Mouse (Mus musculus) liver, embryonic 14.5 days (tissue): ENCODE measurements at regions not wholly inside any gene's neighbourhood (a gene's known extent, or its start where the extent isn't known, plus 50 kb on each side); places are given as distances from the start of the nearest gene placed in this dataset.

Experiments
- ATAC-seq: fragments of 200-750 bp; cut with Nextera tagmentation; 2 replicates; pipeline ENCODE4 v1.8.0; 2017; ENCODE audit warnings: moderate number of reproducible peaks, mild to moderate bottlenecking, moderate library complexity; ENCODE audit not compliant: insufficient read depth
- DNase-seq, 3 experiments: peaks; one replicate each; pipeline ENCODE4 v3.0.0-alpha.2; 2012 to 2013; ENCODE audit warnings: low read depth in 3 of 3, low spot score in 3 of 3
- H3K27ac ChIP-seq: fragments of 300-500 bp; sonication (generic); 2 replicates; pipeline ENCODE4 v1.5.1; 2014; ENCODE audit warnings: moderate library complexity, mild to moderate bottlenecking, control low read depth, inconsistent platforms
- H3K27me3 ChIP-seq: fragments of 300-500 bp; sonication (generic); 2 replicates; pipeline ENCODE4 v1.6.1; 2014; ENCODE audit warnings: mild to moderate bottlenecking, low read length, moderate library complexity; ENCODE audit not compliant: control insufficient read depth, insufficient read depth
- H3K36me3 ChIP-seq: fragments of 300-500 bp; sonication (generic); replicated peaks from 2 replicates; pipeline ENCODE4 v1.6.1; 2014; ENCODE audit warnings: low read depth; ENCODE audit not compliant: control insufficient read depth, insufficient read depth
- H3K4me1 ChIP-seq, 2 experiments: fragments of 200-500 bp in 1 of 2; fragments of 300-500 bp in 1 of 2; sonication (generic) in 1 of 2; replicated peaks; 2 replicates each; pipeline ENCODE4 v1.6.1; 2012 to 2014; ENCODE audit warnings: antibody characterized with exemption in 1 of 2, inconsistent platforms in 1 of 2, low read length in 1 of 2; ENCODE audit not compliant: control insufficient read depth in 2 of 2, insufficient read depth in 2 of 2
- H3K4me2 ChIP-seq: fragments of 300-500 bp; sonication (generic); 2 replicates; pipeline ENCODE4 v1.6.1; 2014; ENCODE audit warnings: low read depth, mild to moderate bottlenecking, control low read depth, moderate library complexity
- H3K4me3 ChIP-seq, 2 experiments: fragments of 200-500 bp in 1 of 2; fragments of 300-500 bp in 1 of 2; sonication (generic) in 1 of 2; 2 replicates each; pipeline ENCODE4 v1.5.1; 2012 to 2014; ENCODE audit warnings: low read depth in 2 of 2, low read length in 2 of 2, mild to moderate bottlenecking in 2 of 2, control low read depth in 1 of 2, inconsistent platforms in 1 of 2, moderate library complexity in 1 of 2; ENCODE audit not compliant: insufficient read depth in 1 of 2
- H3K9ac ChIP-seq: fragments of 300-500 bp; sonication (generic); replicated peaks from 2 replicates; pipeline ENCODE4 v1.6.1; 2014; ENCODE audit warnings: mild to moderate bottlenecking, control low read depth, moderate library complexity
- H3K9me3 ChIP-seq: fragments of 300-500 bp; sonication (generic); 2 replicates; pipeline ENCODE4 v1.6.1; 2016; ENCODE audit warnings: low read length, mixed read lengths; ENCODE audit not compliant: control insufficient read depth
- CTCF ChIP-seq: IDR thresholded peaks from 2 replicates; pipeline ENCODE4 v1.5.1; 2016; ENCODE audit warnings: antibody characterized with exemption, low read depth, control low read depth
- EP300 ChIP-seq: IDR thresholded peaks from 2 replicates; pipeline ENCODE4 v1.6.1; 2016; ENCODE audit warnings: antibody characterized with exemption, low read depth
- WGBS: fragments of 180-500 bp; shearing (Covaris S2); extraction: QIAGEN DNeasy Blood & Tissue Kit; methylation state at CpG from one replicate; pipeline ENCODE4 v1.1.7; 2014; ENCODE audit not compliant: insufficient replicate concordance; 5-methylcytosine and 5-hydroxymethylcytosine counted together

DNA sequence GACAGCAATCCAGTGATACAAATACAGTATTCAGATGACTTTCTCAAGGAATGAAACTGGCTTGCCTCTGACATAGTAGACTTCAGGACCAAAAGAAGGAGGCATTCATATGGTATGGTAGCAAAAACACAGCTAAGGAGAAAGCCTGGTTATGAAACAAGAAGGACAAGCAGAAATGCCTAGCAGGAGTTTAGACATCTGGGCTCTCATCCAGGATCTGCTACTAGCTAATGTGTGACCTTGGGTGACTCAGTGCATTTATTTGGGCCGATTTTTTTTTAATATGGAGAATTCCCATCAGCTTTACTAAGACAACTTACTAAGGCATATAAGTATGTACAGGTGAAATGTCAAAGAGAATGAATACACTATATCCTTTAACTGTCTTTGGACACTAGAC lies 64.5 kb upstream of the Arhgap5 start:
- Histone ChIP-seq H3K27me3 (no peaks in the 10 kb centered on the region), H3K27ac (no peak overlapping the region), H3K4me3 (no peak overlapping the region), H3K9ac (no peak overlapping the region), H3K4me2 (no peak overlapping the region), H3K36me3 (no peaks in the 10 kb centered on the region), H3K9me3 (no peaks in the 10 kb centered on the region), H3K4me1 (no peaks in the 10 kb centered on the region)
- WGBS, result 62% methylated on average over 1 of the region's 1 CpGs
- no peak for ATAC-seq
- no peak for TF ChIP-seq EP300
- no peak for TF ChIP-seq CTCF
- no peak for DNase-seq

DNA sequence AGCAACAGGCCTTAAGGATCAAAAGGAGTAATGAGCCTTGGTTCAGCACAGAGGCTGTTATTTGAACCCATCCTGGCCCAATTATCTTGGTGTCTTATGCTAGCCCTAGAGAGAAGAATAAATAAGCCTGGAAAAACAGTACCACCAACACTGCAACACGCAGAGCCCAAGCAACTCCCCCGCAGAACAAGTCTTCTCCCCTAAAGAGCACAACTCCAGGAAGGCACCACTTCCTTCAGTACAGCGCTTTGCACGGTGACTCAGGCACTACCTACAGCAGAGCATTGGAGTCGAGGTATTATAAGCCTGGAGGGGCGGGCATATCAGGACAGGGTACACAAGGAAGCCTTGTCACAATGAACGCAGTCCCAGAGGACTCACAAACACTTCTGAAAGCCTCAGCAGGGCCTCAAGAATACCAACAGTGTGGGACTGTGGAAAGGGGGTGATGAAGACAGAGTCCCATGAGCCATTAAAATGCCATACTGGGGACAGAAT lies 62.9 kb upstream of the Arhgap5 start:
- Histone ChIP-seq H3K27ac (no peak overlapping the region), H3K36me3 (no peaks in the 10 kb centered on the region), H3K4me1 (no peaks in the 10 kb centered on the region), H3K4me3 (no peak overlapping the region), H3K27me3 (no peaks in the 10 kb centered on the region), H3K9ac (no peak overlapping the region), H3K4me2 (no peak overlapping the region), H3K9me3 (no peaks in the 10 kb centered on the region)
- TF ChIP-seq CTCF, result no peak
- DNase-seq, result no peak
- WGBS, result 48% methylated on average over 7 of the region's 7 CpGs
- no peak for ATAC-seq

DNA sequence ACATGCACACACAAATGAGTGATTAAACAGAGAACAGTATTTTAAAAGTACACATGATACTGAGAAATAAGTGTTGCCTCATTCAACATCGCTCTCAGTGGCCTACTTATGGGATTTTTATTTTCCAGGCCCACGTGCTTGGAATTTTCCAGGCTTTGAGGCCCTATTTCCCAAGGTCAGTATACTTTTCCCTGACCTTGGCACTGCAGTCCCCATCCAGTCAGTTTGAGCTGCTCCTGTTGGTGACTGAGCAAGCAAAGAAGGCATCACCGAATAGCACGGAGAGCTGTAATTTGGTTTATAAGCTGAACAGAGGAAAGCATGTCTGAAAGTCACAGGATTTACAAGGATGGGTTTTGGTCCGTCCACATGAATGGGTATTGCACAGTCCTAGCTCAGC lies 61.4 kb upstream of the Arhgap5 start:
- Histone ChIP-seq H3K9me3 (no peaks in the 10 kb centered on the region), H3K4me2 (no peak overlapping the region), H3K27ac (no peak overlapping the region), H3K9ac (no peak overlapping the region), H3K4me1 (peaks cover 0 to 7% of the 10 kb centered on the region in 2 experiments; a peak in 2 of 4 replicates), H3K4me3 (no peak overlapping the region), H3K36me3 (no peaks in the 10 kb centered on the region), H3K27me3 (no peaks in the 10 kb centered on the region)
- 67% methylated on average over 5 of the region's 5 CpGs for whole genome bisulfite sequencing
- TF ChIP-seq CTCF, result no peak
- TF ChIP-seq EP300, result no peak
- DNase-seq (no peak), ATAC-seq (no peak)

DNA sequence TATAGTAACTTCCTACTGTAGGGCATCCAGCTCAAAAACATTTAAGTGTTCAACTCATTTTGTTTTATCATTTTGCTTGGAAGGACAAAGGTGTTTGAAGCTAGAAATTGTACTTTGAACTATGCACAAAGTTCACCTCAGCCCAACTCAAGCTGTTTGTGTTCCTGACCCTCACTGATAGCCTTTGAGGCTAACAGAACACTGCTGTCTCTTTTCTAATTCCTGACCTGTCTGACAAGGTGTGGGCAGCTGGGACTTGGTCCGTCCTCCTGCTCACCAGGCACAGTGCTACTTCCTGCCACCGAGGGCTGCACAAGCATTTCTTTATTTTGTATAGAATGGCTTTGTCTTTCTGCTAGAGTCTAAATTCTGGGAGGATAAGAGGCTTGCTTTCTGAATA lies 58.0 kb upstream of the Arhgap5 start:
- no peaks in the 10 kb centered on the region for H3K36me3 ChIP-seq
- ATAC-seq (no peak), DNase-seq (no peak)
- no peak overlapping the region for H3K27ac ChIP-seq
- H3K4me2 ChIP-seq, result no peak overlapping the region
- H3K4me1 ChIP-seq, result peaks cover 0 to 11% of the 10 kb centered on the region in 2 experiments; a peak in 2 of 4 replicates
- 39% methylated on average over 2 of the region's 2 CpGs for WGBS
- TF ChIP-seq CTCF (no peak), EP300 (no peak)
- H3K9ac ChIP-seq, result no peak overlapping the region
- H3K9me3 ChIP-seq, result no peaks in the 10 kb centered on the region
- H3K4me3 ChIP-seq, result no peak overlapping the region
- no peaks in the 10 kb centered on the region for H3K27me3 ChIP-seq

DNA sequence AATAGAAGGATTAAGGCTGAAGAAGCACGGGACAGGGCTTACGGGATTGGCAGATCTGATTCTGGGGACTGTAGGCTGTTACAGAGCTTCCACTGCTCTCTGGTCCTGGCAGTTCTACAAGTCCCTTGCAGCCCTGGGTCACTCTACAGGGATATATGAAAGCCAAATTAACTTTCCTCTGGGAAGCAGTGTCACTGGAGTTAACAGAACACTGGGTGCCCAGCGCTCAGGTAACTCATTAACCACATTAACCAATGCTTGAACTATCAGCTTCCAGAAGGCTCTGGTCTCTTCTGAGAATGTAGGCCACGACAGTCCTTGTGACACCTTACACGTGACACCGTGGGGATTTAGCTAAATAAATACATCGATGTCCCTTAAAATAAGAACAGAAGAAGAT lies 57.3 kb upstream of the Arhgap5 start:
- H3K4me2 ChIP-seq, result no peak overlapping the region
- no peaks in the 10 kb centered on the region for H3K27me3 ChIP-seq
- no peak overlapping the region for H3K4me3 ChIP-seq
- peaks cover 0 to 11% of the 10 kb centered on the region in 2 experiments; a peak in 2 of 4 replicates for H3K4me1 ChIP-seq
- TF ChIP-seq CTCF (no peak), EP300 (no peak)
- ATAC-seq (peak; percentile 50; the same call in 1 of the 2 replicates), DNase-seq (peak in 2 of 3 experiments; percentile 5 to 29)
- H3K36me3 ChIP-seq, result no peaks in the 10 kb centered on the region
- no peaks in the 10 kb centered on the region for H3K9me3 ChIP-seq
- H3K27ac ChIP-seq, result no peak overlapping the region
- H3K9ac ChIP-seq, result no peak overlapping the region
- WGBS, result 64% methylated on average over 7 of the region's 7 CpGs
